Mouse (Mus musculus) myocyte (in vitro differentiated cells): ENCODE measurements around the gene Cela3b.

Source experiments
- CEBPB ChIP-seq: IDR thresholded peaks from 2 replicates; pipeline ENCODE4 v1.6.1; 2011; ENCODE audit warnings: mild to moderate bottlenecking, moderate library complexity; ENCODE audit not compliant: poor library complexity, insufficient read depth, severe bottlenecking
- E2F4 ChIP-seq: IDR thresholded peaks from one replicate; pipeline ENCODE4 v1.6.1; 2011; ENCODE audit warnings: mild to moderate bottlenecking, control low read depth, moderate library complexity; ENCODE audit not compliant: insufficient read depth
- MAX ChIP-seq: IDR thresholded peaks from one replicate; pipeline ENCODE4 v1.6.1; 2011; ENCODE audit warnings: low read depth, mild to moderate bottlenecking, control low read depth
- MYOD1 ChIP-seq, 3 experiments: IDR thresholded peaks; one replicate each; pipeline ENCODE4 v1.6.1; 2011; ENCODE audit warnings: control low read depth in 2 of 3, low read depth in 2 of 3, mild to moderate bottlenecking in 2 of 3, moderate library complexity in 1 of 3; ENCODE audit not compliant: insufficient read length in 2 of 3, control insufficient read depth in 1 of 3
- MYOG ChIP-seq, 3 experiments: IDR thresholded peaks; one replicate each; pipeline ENCODE4 v1.6.1; 2011; ENCODE audit warnings: control low read depth in 2 of 3, low read depth in 2 of 3, mild to moderate bottlenecking in 2 of 3; ENCODE audit not compliant: insufficient read length in 2 of 3, control insufficient read depth in 1 of 3, insufficient read depth in 1 of 3
- POLR2A ChIP-seq: IDR thresholded peaks from one replicate; pipeline ENCODE4 v1.6.1; 2011; ENCODE audit warnings: low read depth, mild to moderate bottlenecking, control low read depth, moderate library complexity; ENCODE audit not compliant: insufficient read length
- POLR2AphosphoS2 ChIP-seq: IDR thresholded peaks from one replicate; pipeline ENCODE4 v1.6.1; 2011; ENCODE audit warnings: low read depth, control low read depth; ENCODE audit not compliant: insufficient read length
- REST ChIP-seq: IDR thresholded peaks from one replicate; pipeline ENCODE4 v1.6.1; 2011; ENCODE audit warnings: mild to moderate bottlenecking, control low read depth, moderate library complexity; ENCODE audit not compliant: insufficient read depth, insufficient read length
- SRF ChIP-seq: IDR thresholded peaks from one replicate; pipeline ENCODE4 v1.6.1; 2011; ENCODE audit warnings: low read depth; ENCODE audit not compliant: control insufficient read depth, insufficient read length
- TCF12 ChIP-seq: IDR thresholded peaks from one replicate; pipeline ENCODE4 v1.6.1; 2011; ENCODE audit warnings: mild to moderate bottlenecking, control low read depth; ENCODE audit not compliant: poor library complexity, insufficient read depth, severe bottlenecking
- TCF3 ChIP-seq: IDR thresholded peaks from one replicate; pipeline ENCODE4 v1.6.1; 2011; ENCODE audit warnings: low read depth, control low read depth; ENCODE audit not compliant: insufficient read length
- USF1 ChIP-seq: IDR thresholded peaks from one replicate; pipeline ENCODE4 v1.6.1; 2011; ENCODE audit warnings: low read depth, mild to moderate bottlenecking, control low read depth, moderate library complexity

GRCm38 (mm10) chr4:137448641-137449040 is 18.3 kb upstream of the Cela3b start:
- TF ChIP-seq POLR2A (no peak), USF1 (no peak), MAX (no peak), MYOG (IDR thresholded peaks at IDR 0.05; ENCODE audit: control insufficient read depth in 1 of 3, insufficient read depth in 1 of 3, insufficient read length in 2 of 3, low read depth in 2 of 3) (no peak), REST (no peak), E2F4 (no peak), TCF12 (no peak), MYOD1 (IDR thresholded peaks at IDR 0.05; ENCODE audit: control insufficient read depth in 1 of 3, insufficient read length in 2 of 3, low read depth in 2 of 3) (no peak), POLR2AphosphoS2 (no peak), SRF (no peak), CEBPB (no peak), TCF3 (no peak)
